Mouse (Mus musculus): ENCODE measurements around the gene Msi2. TPM values are rescaled to one million over a fixed set of nuclear protein-coding genes. Genes with fewer than 3 reads are reported as not detected.

Msi2 gene
- polyA plus RNA-seq, 1 experiment: 36.4 TPM

DNA sequence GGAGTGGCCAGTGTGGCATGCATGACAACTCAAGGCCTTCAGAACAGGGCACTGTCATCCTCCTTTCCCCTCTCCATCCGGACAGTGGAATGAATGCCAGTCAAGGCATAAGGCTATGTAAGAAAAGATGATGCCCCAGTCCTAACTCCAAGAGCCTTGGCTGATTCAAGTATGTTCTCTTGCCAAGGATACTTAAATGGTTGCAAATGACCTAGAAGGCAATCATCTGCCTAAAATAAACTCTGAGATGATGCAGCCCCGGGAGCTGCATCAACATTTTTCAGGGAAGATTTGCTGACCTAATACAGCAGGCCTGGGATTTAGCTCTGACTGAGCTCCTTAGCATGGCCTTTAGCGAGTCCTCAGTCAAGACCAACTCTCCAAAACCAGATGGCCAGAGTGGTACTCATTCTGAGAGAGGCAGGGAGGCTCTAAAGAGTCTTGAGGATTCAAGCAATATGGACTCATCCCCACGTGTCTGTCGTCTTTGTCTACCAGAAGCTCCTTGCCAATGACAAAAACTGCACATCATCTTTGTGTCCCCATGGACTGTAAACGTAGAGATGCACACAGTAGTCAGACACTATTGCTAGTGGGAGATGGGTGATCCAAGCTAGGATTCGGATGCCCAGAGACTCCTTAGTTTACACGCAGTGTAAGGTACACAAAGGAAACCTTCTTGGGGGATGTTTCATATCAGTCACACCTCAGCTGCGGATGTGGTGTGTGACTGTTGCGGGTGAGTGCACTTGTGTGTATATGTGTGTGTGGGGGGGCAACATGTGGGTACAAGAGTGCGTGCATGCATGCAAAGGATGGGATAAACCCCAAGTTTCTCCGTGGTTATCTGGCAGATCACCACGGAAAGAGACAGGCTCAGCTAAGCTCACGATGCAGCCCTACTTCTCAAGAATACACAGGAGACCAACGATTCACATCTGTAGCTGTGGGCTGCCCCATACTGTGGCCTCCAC lies 176.4 kb downstream of the Msi2 start:
- DNase-seq (ENCODE audit: low read depth): no peak

GRCm38 (mm10) chr11:88539637-88540478 lies 178.5 kb downstream of the Msi2 start:
- DNase-seq (ENCODE audit: low read depth): no peak

DNA sequence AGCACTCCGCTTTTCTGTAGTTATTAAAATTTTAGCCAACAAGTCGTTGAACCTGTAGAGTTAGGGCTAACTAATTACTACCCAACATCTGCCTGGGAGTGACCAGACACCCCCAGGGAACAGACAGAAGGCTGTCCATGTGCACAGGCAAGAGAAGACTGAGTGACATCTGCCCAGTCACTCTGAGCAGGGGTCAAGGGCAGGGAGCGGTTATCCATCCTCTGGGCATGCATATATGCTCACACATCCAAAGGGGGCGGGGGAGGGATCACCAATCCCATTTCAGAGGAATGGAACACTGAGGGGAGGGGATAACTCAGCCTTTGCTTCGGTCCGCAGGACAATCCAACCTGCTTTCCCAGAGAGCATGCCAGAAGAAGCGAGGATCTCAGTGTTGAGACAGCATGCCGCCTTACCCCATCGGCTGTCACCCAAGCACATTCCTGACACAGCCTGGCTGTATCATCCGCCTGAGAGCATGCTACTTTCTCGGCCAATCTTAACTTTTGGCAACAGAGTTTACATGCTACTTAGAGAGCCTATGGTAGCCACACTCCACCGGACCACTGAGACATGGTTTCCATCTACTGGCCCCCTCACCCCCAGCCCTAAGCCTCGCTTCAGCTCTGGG lies 179.5 kb downstream of the Msi2 start:
- DNase-seq (ENCODE audit: low read depth): no peak

- no peak for DNase-seq (ENCODE audit: low read depth)
Observed at GRCm38 (mm10) chr11:88537344-88537743, 181.0 kb downstream of the Msi2 start.

DNA sequence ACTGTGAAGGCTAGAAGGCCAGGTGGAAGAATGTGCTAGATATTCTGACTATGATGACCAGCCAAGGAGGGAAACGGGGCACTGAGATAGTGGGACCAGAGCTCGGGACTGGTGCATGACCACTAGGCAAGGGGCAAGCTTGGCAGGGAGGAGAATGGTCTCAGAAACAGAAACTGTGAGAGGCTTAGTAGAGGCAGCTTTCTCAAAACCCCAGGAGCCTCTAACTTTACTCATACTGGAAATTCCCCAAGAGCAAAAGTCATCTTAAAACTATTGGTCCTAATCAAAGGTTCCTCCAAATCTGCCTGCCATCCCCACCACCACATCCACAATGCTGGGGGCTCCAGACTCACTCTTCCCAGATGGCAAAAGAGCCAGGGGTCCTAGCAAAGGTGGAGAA lies 181.5 kb downstream of the Msi2 start:
- DNase-seq (ENCODE audit: low read depth): no peak

- no peak for DNase-seq (ENCODE audit: low read depth)
Observed at GRCm38 (mm10) chr11:88534331-88534929, 183.9 kb downstream of the Msi2 start.

GRCm38 (mm10) chr11:88532016-88532415 lies 186.3 kb downstream of the Msi2 start:
- DNase-seq (ENCODE audit: low read depth): no peak

- no peak for DNase-seq (ENCODE audit: low read depth)
Observed at GRCm38 (mm10) chr11:88530032-88530431, 188.3 kb downstream of the Msi2 start.

GRCm38 (mm10) chr11:88528522-88529101 lies 189.7 kb downstream of the Msi2 start:
- DNase-seq (ENCODE audit: low read depth): no peak

GRCm38 (mm10) chr11:88526711-88527110 lies 191.6 kb downstream of the Msi2 start:
- DNase-seq (ENCODE audit: low read depth): no peak

- no peak for DNase-seq (ENCODE audit: low read depth)
Observed at GRCm38 (mm10) chr11:88524790-88525575, 193.3 kb downstream of the Msi2 start.

- no peak for DNase-seq (ENCODE audit: low read depth)
Observed at GRCm38 (mm10) chr11:88524437-88524789, 193.9 kb downstream of the Msi2 start.

GRCm38 (mm10) chr11:88523921-88524320 lies 194.4 kb downstream of the Msi2 start:
- DNase-seq (ENCODE audit: low read depth): no peak

DNA sequence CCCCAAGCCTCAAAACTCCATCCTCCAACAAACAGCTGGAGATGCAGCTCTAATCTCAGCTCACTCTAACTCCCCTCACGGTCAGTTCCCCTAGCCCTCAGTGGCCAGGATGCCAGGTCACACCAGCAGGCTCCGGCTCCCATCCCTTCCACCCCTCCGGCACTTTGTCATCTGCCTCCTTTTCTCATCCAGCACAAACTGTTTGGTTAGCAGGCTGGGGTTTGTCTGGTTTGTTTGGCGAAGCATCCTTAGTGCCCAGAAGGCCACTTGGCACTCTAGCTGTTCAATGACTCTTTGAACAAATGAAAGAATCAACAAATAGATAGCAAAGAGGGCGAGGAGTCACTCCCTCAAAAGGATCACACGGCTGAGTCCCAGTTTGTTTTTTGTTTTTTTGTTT lies 194.8 kb downstream of the Msi2 start:
- no peak for DNase-seq (ENCODE audit: low read depth)

GRCm38 (mm10) chr11:88522114-88522513 lies 196.2 kb downstream of the Msi2 start:
- DNase-seq (ENCODE audit: low read depth): no peak

DNA sequence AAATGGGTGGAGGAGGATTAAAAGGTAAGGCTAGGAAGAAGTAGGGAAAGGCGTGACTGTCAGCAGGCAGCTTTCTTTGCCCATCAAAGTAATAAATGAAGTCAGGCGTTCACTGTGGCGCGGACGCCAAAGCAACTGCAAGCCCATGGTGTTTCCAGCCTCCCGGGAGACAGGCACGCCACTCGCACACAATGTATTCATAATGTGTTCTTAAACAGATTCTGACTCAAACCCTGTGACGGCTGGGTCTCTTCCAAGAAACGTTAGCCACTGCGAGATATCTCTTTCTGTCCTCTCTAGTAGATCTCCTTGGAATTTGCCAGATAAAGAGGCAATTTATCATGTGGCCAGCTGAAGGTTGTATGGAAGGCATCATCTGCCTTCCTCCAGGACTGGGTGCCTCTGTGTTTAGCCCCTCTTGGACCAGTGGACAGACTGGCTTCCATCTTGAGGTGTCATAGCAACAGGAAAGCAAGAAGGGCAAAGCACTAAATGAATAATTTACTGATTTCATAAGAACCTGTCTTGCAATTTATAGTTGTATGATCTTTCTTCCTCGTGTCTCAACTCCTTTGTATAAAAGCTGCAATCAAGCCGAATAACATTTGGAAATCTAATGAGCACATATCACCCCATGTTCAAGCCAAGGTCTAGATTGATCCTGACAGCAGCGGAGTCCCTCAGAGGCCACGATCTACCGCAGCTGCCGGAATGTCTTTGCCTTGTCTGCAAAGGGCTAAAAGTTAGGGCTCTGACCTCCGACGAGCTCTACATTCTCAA lies 197.2 kb downstream of the Msi2 start:
- no peak for DNase-seq (ENCODE audit: low read depth)

- no peak for DNase-seq (ENCODE audit: low read depth)
Observed at GRCm38 (mm10) chr11:88518361-88518760, 200.0 kb downstream of the Msi2 start.

GRCm38 (mm10) chr11:88516596-88517485 lies 201.5 kb downstream of the Msi2 start:
- DNase-seq (ENCODE audit: low read depth): no peak
